Mouse (Mus musculus) kidney, postnatal 25 days (tissue): ENCODE measurements at regions not wholly inside any gene's neighbourhood (a gene's known extent, or its start where the extent isn't known, plus 50 kb on each side); places are given as distances from the start of the nearest gene placed in this dataset.
A peak's percentile ranks its signal among the peaks of the same experiment; 100 is the strongest.

Source experiments
- DNase-seq, 2 experiments: peaks; one replicate each; pipeline ENCODE4 v3.0.0; 2021; ENCODE audit warnings: mixed read lengths in 2 of 2

- DNase-seq, result peak in 1 of 2 experiments; percentile 38
Measured at GRCm38 (mm10) chr19:30289721-30290120, 57.0 kb downstream of the Mbl2 start.

GRCm38 (mm10) chr19:30295263-30295704 is 62.5 kb downstream of the Mbl2 start:
- DNase-seq, result peak; percentile 48 to 54

DNA sequence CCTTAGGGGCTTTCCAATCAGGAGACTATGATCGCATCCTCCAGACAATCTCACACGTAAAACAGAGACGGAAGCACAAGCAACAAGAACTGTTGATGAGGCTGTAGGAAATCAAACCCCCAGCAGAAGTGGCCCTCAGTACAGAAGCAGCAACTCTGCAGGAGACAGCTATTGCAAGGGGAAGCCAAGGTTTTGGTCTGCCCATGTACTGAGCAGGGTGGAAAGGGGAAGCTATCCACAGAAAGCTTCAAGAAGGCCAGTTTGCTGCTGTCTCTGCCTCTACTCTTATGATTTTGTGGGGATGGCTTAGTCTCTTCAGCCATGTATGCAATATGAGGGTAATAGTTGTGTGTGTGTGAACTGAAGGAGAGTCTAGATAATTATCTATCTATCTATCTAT is 63.3 kb downstream of the Mbl2 start:
- DNase-seq, result no peak

GRCm38 (mm10) chr19:30299536-30299935 is 66.8 kb downstream of the Mbl2 start:
- no peak for DNase-seq

DNA sequence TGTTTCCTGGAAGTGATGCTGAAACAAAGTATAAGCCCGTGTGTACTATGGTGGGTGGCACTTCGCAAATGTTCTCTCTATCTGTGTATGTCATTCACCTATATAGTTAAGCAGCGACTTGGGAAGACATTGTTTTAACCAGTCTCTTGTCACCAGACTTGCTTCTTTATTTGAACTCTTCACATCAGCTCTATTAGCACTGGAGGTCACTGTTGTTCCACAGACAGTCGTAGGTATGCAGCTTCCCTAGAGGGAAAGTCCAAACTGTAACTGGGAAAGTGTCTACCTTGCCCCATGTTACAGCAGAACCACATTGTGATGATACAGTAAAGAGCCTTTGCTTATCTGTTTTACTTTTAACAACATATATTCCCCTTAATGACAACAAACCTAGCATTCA is 69.5 kb downstream of the Mbl2 start:
- DNase-seq, result no peak

GRCm38 (mm10) chr19:30306379-30306778 is 73.6 kb downstream of the Mbl2 start:
- DNase-seq, result no peak

- DNase-seq, result no peak
Measured at GRCm38 (mm10) chr19:30306919-30307318, 74.2 kb downstream of the Mbl2 start.

- DNase-seq, result no peak
Measured at GRCm38 (mm10) chr19:30317314-30317713, 84.6 kb downstream of the Mbl2 start.

DNA sequence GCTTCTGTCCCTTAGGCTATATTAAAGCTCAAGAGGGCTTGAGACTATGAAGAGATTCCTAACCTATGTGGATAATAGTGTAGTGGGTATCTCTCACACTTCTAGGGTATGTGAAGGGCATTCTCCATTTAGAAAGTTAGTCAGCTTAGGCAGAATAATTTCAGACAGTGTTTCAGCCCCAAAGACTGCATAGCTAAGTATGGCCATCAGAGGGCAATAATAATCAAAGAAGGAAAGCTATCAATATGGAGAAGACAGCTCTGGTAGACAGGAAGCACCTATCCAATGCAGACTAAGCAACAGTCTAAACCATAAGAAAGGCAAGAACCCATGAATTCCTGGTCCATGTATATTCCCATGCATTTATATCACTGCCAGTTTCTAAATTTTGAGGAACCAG is 95.0 kb downstream of the Mbl2 start:
- no peak for DNase-seq

DNA sequence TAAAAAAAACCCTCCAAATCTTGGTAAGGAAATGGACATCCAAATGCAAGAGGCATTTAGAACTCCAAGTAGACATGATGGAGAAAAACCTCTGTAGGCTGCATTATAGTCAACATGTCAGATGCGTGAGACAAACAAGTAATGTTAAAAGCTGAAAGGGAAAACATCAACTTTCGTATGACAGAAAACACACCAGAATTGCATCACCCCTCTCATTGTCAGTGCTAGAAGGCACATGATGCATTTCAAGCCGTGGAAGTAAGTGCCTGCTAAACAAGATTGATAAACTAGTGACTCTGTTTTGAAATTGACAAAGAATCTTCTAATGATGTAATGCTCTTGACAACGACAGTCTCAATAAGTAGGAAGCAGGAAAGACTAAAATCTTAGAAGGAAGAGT is 96.1 kb downstream of the Mbl2 start:
- DNase-seq, result no peak

DNA sequence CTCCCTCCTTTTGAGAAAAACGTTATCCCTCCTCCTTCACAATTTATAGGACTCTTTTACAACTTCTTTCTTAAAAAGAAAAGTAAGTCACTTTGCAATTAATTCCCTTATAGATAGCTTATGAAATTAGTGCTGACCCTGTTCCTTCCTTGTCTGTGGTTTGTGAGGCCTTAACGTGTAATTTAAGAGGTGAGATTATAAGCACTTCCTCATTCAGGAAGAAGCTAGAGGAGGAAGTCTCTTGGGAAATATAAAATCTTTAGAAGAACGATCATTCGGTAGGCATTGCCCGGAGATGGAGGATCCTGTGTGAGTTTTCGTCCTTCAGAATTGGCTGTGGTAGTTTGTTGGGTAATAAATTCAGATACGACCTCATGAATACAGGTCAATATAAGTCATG is 98.0 kb downstream of the Mbl2 start:
- DNase-seq, result no peak

DNA sequence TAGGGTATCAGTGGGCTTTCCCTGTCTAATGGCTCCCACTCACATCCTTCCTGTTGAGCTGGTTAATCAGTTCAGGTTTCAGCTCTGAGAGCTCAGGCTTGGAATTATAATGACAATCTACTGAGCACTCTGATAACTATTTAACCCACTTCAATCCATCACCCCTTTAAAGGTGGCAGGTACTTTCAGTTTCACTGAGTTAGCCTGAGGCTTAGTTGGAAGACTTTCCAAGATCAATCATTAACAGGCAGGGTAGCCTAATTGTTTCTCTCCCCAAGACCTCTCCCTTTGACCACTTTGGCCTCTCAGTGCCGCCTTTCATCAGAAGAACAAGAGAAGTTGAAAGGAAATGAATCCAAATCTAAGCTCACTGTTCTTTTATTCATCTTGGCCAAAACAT is 99.1 kb downstream of the Mbl2 start:
- no peak for DNase-seq

GRCm38 (mm10) chr19:30344401-30344800 is 111.7 kb downstream of the Mbl2 start:
- DNase-seq, result no peak

GRCm38 (mm10) chr19:30348924-30349323 is 116.2 kb downstream of the Mbl2 start:
- no peak for DNase-seq

- DNase-seq, result no peak
Measured at GRCm38 (mm10) chr19:30354981-30355380, 122.2 kb downstream of the Mbl2 start.

DNA sequence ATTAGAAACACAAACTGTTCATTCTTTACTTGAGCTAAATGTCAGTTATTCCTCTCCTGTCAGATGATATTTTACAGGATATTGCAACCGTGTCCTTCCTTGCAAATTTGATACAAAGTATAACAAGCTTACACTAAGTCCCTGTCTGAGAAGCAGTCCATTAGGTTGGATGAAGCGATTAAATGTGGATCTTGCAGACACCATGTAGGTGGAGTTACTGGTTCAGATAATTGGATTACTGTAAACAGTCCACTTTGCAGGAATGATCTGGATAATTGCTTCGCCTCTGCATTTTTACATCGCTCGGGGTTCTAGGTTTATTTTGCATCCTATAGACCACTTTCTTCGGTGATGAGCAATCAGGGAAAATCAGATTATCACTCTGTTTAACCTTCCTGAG is 126.2 kb downstream of the Mbl2 start:
- DNase-seq, result no peak

DNA sequence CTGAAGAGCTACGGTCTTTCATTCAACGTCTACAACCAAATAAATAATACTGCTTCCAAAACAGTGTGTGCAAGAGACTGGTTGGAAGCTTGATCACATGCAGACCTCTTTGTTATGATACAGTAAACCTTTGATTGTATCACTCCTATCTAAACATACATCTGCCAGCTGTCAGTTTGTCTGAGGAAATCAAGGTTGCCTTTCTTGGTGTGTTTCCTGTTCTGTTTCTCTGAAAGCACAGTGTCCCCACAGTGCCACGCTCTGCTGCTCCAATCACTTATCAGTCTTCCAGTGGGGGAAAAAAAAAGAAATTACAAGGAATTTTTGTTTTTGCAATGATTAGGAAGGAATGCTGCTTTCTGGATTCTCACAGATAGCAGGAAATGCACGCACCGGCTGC is 139.2 kb downstream of the Mbl2 start:
- no peak for DNase-seq

DNA sequence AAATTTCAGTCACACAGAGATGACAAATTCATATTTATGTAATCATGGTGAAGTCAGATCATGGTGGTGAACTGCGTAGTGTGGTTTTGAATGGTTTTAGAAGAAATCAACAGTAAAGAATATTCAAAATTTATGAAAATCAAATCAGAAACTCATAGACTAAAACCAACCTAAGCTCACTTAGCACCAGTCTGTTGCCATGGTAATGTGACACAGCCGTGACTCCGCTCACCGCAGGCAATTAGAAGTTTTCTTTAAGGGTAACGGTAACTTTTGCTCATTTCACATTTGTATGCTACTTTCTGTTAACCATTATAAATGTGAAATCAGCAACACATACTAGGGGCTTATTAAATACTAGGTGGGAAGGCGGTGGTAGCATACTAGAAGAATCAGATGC is 147.0 kb downstream of the Mbl2 start:
- no peak for DNase-seq

- no peak for DNase-seq
Measured at GRCm38 (mm10) chr19:30380515-30381206, 147.9 kb downstream of the Mbl2 start.

DNA sequence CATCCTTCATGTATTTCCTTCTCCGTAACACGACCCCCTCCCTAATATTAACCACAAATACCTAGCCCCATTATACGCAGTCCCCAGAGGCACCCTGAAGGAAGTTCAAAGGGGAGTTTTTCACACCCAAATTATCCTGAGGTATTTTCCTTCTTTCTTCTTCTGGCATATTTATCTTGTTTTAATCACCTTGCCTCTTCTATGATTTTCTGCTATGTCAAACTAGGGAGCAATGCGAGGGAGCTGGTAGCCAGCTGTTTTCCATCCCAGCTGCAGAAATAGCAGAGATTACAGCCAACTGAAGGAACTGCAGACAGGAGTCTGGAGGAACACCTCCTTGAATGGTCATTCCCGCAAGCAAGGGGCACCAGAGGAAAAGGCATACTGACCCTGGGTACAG is 155.7 kb downstream of the Dkk1 start:
- DNase-seq, result no peak

DNA sequence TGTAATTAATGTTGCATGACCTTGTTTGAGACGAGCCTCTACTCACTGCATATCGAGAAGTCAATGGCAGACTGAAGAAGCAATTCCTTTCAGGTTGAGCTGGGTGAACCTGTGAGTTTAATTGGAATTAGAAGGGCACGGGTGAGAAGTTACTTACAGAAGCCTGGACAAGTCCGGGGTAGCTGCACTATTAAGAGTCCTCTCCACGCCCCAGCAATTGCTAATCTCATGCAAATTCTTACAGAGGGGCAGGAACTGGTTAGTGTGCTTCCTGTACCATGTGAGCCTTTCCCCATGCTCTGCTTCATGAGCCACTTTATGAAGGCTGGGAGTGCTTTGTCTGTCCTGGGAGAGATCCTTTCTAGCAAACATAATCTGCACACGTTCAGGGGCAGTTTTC is 142.5 kb downstream of the Dkk1 start:
- peak in 1 of 2 experiments; percentile 3 for DNase-seq

DNA sequence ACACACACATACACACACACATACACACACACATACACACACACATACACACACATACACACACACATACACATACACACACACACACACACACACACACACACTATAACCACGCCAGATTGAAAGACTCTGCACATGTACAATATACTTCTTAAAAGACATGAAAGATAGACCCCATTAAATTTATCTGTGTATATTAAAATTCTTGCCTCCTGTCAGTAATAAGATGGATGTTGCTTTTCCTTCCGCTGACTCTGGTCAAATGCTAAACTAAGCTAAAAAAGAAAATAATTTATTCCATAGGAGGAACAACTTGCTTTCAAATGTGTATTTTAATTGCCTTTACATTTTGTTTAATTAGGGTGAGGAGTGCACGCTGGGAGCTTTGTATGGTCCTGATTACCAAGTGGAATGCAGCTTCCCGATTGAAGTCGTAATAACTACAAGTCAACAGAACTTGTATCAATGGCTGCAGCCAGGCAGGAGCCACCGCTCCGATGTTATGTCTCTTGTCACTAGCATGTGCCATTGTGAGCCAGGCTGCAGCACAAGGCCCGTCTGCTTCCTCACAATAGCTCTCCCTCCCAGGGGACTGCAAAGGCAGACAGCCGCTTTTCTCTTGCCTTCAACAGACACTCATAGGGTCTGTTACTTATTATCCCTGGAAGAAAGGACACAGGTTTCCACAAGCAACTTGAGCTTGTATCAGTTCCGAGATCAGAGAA is 129.7 kb downstream of the Dkk1 start:
- DNase-seq, result peak in 1 of 2 experiments; percentile 2

GRCm38 (mm10) chr19:30425627-30426026 is 123.8 kb downstream of the Dkk1 start:
- DNase-seq, result no peak

- DNase-seq, result peak; percentile 49 to 74
Measured at GRCm38 (mm10) chr19:30427484-30427883, 122.0 kb downstream of the Dkk1 start.

GRCm38 (mm10) chr19:30433141-30433540 is 116.3 kb downstream of the Dkk1 start:
- DNase-seq, result no peak
